16 mouse cellular contexts compared by ENCODE assay signal in genomic region chr5:108700346-108700745, GRCm38 (mm10). TPM values are rescaled to one million over a fixed set of nuclear protein-coding genes. Genes with fewer than 3 reads are reported as not detected.
DNase-seq lines count a peak whose midpoint lies in the region; ATAC-seq and TF ChIP-seq lines count a peak whose summit lies in the region.
"Had no signal": no experiment of that assay in that cellular context is flagged by ENCODE, and none has a peak within 500 bp of the region (broad histone marks: within the 10 kb centered on the region; RNA-seq: fewer than 3 reads in every experiment).

No protein-coding gene starts in this region.

- no peak for ATAC-seq in heart, embryonic 13.5 days (ENCODE audit: extremely low read depth, insufficient number of reproducible peaks, low FRiP score, low TSS enrichment)
- ATAC-seq in liver, embryonic 12.5 days: peak; percentile 31; the same call in 1 of the 2 replicates
- no peak for ATAC-seq in liver, postnatal 0 days
- ATAC-seq in intestine, embryonic 16.5 days: peak; percentile 55
- no peak for ATAC-seq in midbrain, embryonic 11.5 days (ENCODE audit: low FRiP score)
- ATAC-seq: forebrain, embryonic 14.5 days had no signal

- H3K4me3 ChIP-seq in heart, embryonic 13.5 days: no peak overlapping the region
- H3K4me3 ChIP-seq in liver, embryonic 12.5 days: no peak overlapping the region
- H3K4me3 ChIP-seq in liver, postnatal 0 days (ENCODE audit: low read depth, low read length): no peak overlapping the region
- no peak overlapping the region for H3K4me3 ChIP-seq in intestine, embryonic 16.5 days (ENCODE audit: low read length)
- H3K4me3 ChIP-seq in midbrain, embryonic 11.5 days (ENCODE audit: low read depth, low read length): no peak overlapping the region
- H3K4me3 ChIP-seq: gastrocnemius, adult 2 months; megakaryocyte, embryonic 14.5 days had no signal

- no peak for TF ChIP-seq CTCF in liver, postnatal 0 days (IDR thresholded peaks at IDR 0.05; ENCODE audit: low read depth)

- peak overlapping the region; percentile 37; the same call in 1 of the 2 replicates for H3K9ac ChIP-seq in heart, embryonic 13.5 days
- 0 out of 2 replicates have a peak overlapping the region, but pooled peaks have one; percentile 20 for H3K9ac ChIP-seq in liver, embryonic 12.5 days
- H3K9ac ChIP-seq in liver, postnatal 0 days (replicated peaks): no peak overlapping the region
- H3K9ac ChIP-seq in intestine, embryonic 16.5 days (ENCODE audit: low read depth, low read length): no peak overlapping the region
- H3K9ac ChIP-seq in midbrain, embryonic 11.5 days (ENCODE audit: low read length): no peak overlapping the region

- TF ChIP-seq EP300 in liver, postnatal 0 days (IDR thresholded peaks at IDR 0.05; ENCODE audit: low read depth): no peak

- no peaks in the 10 kb centered on the region for H3K27me3 ChIP-seq in heart, embryonic 13.5 days (replicated peaks)
- H3K27me3 ChIP-seq in liver, embryonic 12.5 days (replicated peaks): no peaks in the 10 kb centered on the region
- H3K27me3 ChIP-seq in liver, postnatal 0 days (ENCODE audit: insufficient read depth, low read length): no peaks in the 10 kb centered on the region
- no peaks in the 10 kb centered on the region for H3K27me3 ChIP-seq in intestine, embryonic 16.5 days (replicated peaks; ENCODE audit: control insufficient read depth, insufficient read depth, low read length)
- no peaks in the 10 kb centered on the region for H3K27me3 ChIP-seq in midbrain, embryonic 11.5 days (ENCODE audit: control insufficient read depth, insufficient read depth, low read length)

- H3K4me2 ChIP-seq in heart, embryonic 13.5 days: peak overlapping the region; percentile 29; the same call in 1 of the 2 replicates
- no peak overlapping the region for H3K4me2 ChIP-seq in liver, embryonic 12.5 days
- H3K4me2 ChIP-seq in liver, postnatal 0 days (ENCODE audit: low read depth, low read length): no peak overlapping the region
- no peak overlapping the region for H3K4me2 ChIP-seq in intestine, embryonic 16.5 days (ENCODE audit: low read depth, low read length)
- no peak overlapping the region for H3K4me2 ChIP-seq in midbrain, embryonic 11.5 days

- WGBS in heart, embryonic 13.5 days: 33% methylated on average over 3 of the region's 3 CpGs
- 77% methylated on average over 3 of the region's 3 CpGs for WGBS in liver, embryonic 12.5 days (ENCODE audit: insufficient replicate concordance)
- WGBS in liver, postnatal 0 days (ENCODE audit: insufficient replicate concordance): 58% methylated on average over 3 of the region's 3 CpGs
- 35% methylated on average over 3 of the region's 3 CpGs for WGBS in intestine, embryonic 16.5 days
- 61% methylated on average over 3 of the region's 3 CpGs for WGBS in midbrain, embryonic 11.5 days

- H3K27ac ChIP-seq in heart, embryonic 13.5 days (replicated peaks): peak overlapping the region; percentile 77
- peak overlapping the region; percentile 53; the same call in 1 of the 2 replicates for H3K27ac ChIP-seq in liver, embryonic 12.5 days
- no peak overlapping the region for H3K27ac ChIP-seq in liver, postnatal 0 days (ENCODE audit: low read depth)
- peak overlapping the region; percentile 42 for H3K27ac ChIP-seq in intestine, embryonic 16.5 days (ENCODE audit: low read length)
- H3K27ac ChIP-seq in midbrain, embryonic 11.5 days (ENCODE audit: low read depth, low read length): no peak overlapping the region
- H3K27ac ChIP-seq: gastrocnemius, adult 2 months had no signal

- H3K9me3 ChIP-seq in heart, embryonic 13.5 days: no peaks in the 10 kb centered on the region
- H3K9me3 ChIP-seq in liver, embryonic 12.5 days (replicated peaks): no peaks in the 10 kb centered on the region
- no peaks in the 10 kb centered on the region for H3K9me3 ChIP-seq in liver, postnatal 0 days (ENCODE audit: low read length)
- no peaks in the 10 kb centered on the region for H3K9me3 ChIP-seq in intestine, embryonic 16.5 days (ENCODE audit: control insufficient read depth, low read length)
- H3K9me3 ChIP-seq in midbrain, embryonic 11.5 days (ENCODE audit: control insufficient read depth, low read length): no peaks in the 10 kb centered on the region
- H3K9me3 ChIP-seq: megakaryocyte, embryonic 14.5 days had no signal

- peaks cover 30% of the 10 kb centered on the region for H3K36me3 ChIP-seq in heart, embryonic 13.5 days
- peaks cover 27% of the 10 kb centered on the region for H3K36me3 ChIP-seq in liver, embryonic 12.5 days
- no peaks in the 10 kb centered on the region for H3K36me3 ChIP-seq in liver, postnatal 0 days (replicated peaks; ENCODE audit: insufficient read depth, low read length)
- no peaks in the 10 kb centered on the region for H3K36me3 ChIP-seq in intestine, embryonic 16.5 days (ENCODE audit: control insufficient read depth, insufficient read depth, low read length)
- no peaks in the 10 kb centered on the region for H3K36me3 ChIP-seq in midbrain, embryonic 11.5 days (ENCODE audit: control insufficient read depth, insufficient read depth, low read length)

- peaks cover 78% of the 10 kb centered on the region for H3K4me1 ChIP-seq in heart, embryonic 13.5 days
- peaks cover 81% of the 10 kb centered on the region for H3K4me1 ChIP-seq in liver, embryonic 12.5 days
- H3K4me1 ChIP-seq in liver, postnatal 0 days (ENCODE audit: insufficient read depth): peaks cover 2% of the 10 kb centered on the region; the same call in 1 of the 2 replicates
- H3K4me1 ChIP-seq in intestine, embryonic 16.5 days (ENCODE audit: control insufficient read depth, insufficient read depth, low read length): peaks cover 65% of the 10 kb centered on the region
- H3K4me1 ChIP-seq in midbrain, embryonic 11.5 days (ENCODE audit: control insufficient read depth, insufficient read depth, low read length): peaks cover 16% of the 10 kb centered on the region

- DNase-seq in heart, adult 11 months: no peak
- no peak for DNase-seq in liver, postnatal 0 days
- DNase-seq in mesoderm, embryonic 11.5 days (ENCODE audit: low read depth, low spot score): peak; percentile 40
- DNase-seq in left cerebral cortex, adult 18-20 months (ENCODE audit: low spot score in 2 of 2): no peak
- DNase-seq in midbrain, embryonic 11.5 days (ENCODE audit: low spot score, missing footprints): no peak
- DNase-seq: cerebellum, adult 2 months; gastrocnemius, adult 2 months; kidney, adult 2 months; right cerebral cortex, postnatal 4 days; thymus, postnatal 4 days had no signal

RNA-seq across cellular contexts. Expression of gene Fgfrl1, which starts 8.2 kb away (rescaled TPM):
- polyA plus RNA-seq in heart, embryonic 13.5 days (2015; fragmentation: Nextera tagmentation; extraction: Ambion mirVana): 13.0 and 19.3 TPM in 2 replicates
- 18.0 and 18.6 TPM in 2 replicates for polyA plus RNA-seq in liver, embryonic 12.5 days (2016; fragmentation: Nextera tagmentation; extraction: Ambion mirVana)
- 5.6 and 5.7 TPM in 2 replicates for polyA plus RNA-seq in liver, postnatal 0 days (2015; fragmentation: Nextera tagmentation; extraction: Ambion mirVana)
- polyA plus RNA-seq in intestine, embryonic 16.5 days (2015; fragmentation: Nextera tagmentation; extraction: Ambion mirVana): 8.5 and 9.7 TPM in 2 replicates
- total RNA-seq in left cerebral cortex, adult 18-20 months (2021): 10 to 100 TPM; 16.9 to 28.0 TPM
- polyA plus RNA-seq in midbrain, embryonic 11.5 days (2014; fragmentation: Nextera tagmentation; extraction: Ambion mirVana): 11.9 and 15.0 TPM in 2 replicates

RNA-seq across cellular contexts. Expression of gene Slc26a1, which starts 25.0 kb away (rescaled TPM):
- 0.62 and 0.99 TPM in 2 replicates for polyA plus RNA-seq in heart, embryonic 13.5 days (2015; fragmentation: Nextera tagmentation; extraction: Ambion mirVana)
- 12.7 and 12.9 TPM in 2 replicates for polyA plus RNA-seq in liver, embryonic 12.5 days (2016; fragmentation: Nextera tagmentation; extraction: Ambion mirVana)
- polyA plus RNA-seq in liver, postnatal 0 days (2015; fragmentation: Nextera tagmentation; extraction: Ambion mirVana): 25.8 and 33.4 TPM in 2 replicates
- 8.0 and 9.7 TPM in 2 replicates for polyA plus RNA-seq in intestine, embryonic 16.5 days (2015; fragmentation: Nextera tagmentation; extraction: Ambion mirVana)
- total RNA-seq in left cerebral cortex, adult 18-20 months (2021): under 1 TPM; 0.68 to 1.00 TPM
- polyA plus RNA-seq in midbrain, embryonic 11.5 days (2014; fragmentation: Nextera tagmentation; extraction: Ambion mirVana): 0.69 and 0.81 TPM in 2 replicates
- total RNA-seq: gastrocnemius, adult 2 months; heart, postnatal 25 days had no signal

RNA-seq across cellular contexts. Expression of gene Dgkq, which starts 30.9 kb away (rescaled TPM):
- 5.9 and 6.0 TPM in 2 replicates for polyA plus RNA-seq in heart, embryonic 13.5 days (2015; fragmentation: Nextera tagmentation; extraction: Ambion mirVana)
- polyA plus RNA-seq in liver, embryonic 12.5 days (2016; fragmentation: Nextera tagmentation; extraction: Ambion mirVana): 6.2 and 7.1 TPM in 2 replicates
- polyA plus RNA-seq in liver, postnatal 0 days (2015; fragmentation: Nextera tagmentation; extraction: Ambion mirVana): 2.5 TPM in 2 replicates
- 11.3 and 14.0 TPM in 2 replicates for polyA plus RNA-seq in intestine, embryonic 16.5 days (2015; fragmentation: Nextera tagmentation; extraction: Ambion mirVana)
- total RNA-seq in left cerebral cortex, adult 18-20 months (2021): 10 to 100 TPM; 45.7 to 60.3 TPM
- 8.6 TPM in 2 replicates for polyA plus RNA-seq in midbrain, embryonic 11.5 days (2014; fragmentation: Nextera tagmentation; extraction: Ambion mirVana)

RNA-seq across cellular contexts. Expression of gene Idua, which starts 40.2 kb away (rescaled TPM):
- polyA plus RNA-seq in heart, embryonic 13.5 days (2015; fragmentation: Nextera tagmentation; extraction: Ambion mirVana): 13.5 and 15.4 TPM in 2 replicates
- polyA plus RNA-seq in liver, embryonic 12.5 days (2016; fragmentation: Nextera tagmentation; extraction: Ambion mirVana): 5.9 TPM in 2 replicates
- 3.9 and 4.2 TPM in 2 replicates for polyA plus RNA-seq in liver, postnatal 0 days (2015; fragmentation: Nextera tagmentation; extraction: Ambion mirVana)
- polyA plus RNA-seq in intestine, embryonic 16.5 days (2015; fragmentation: Nextera tagmentation; extraction: Ambion mirVana): 11.3 and 11.9 TPM in 2 replicates
- total RNA-seq in left cerebral cortex, adult 18-20 months (2021): 10 to 100 TPM; 17.5 to 18.1 TPM
- polyA plus RNA-seq in midbrain, embryonic 11.5 days (2014; fragmentation: Nextera tagmentation; extraction: Ambion mirVana): 9.2 TPM in 2 replicates

Comparison
In these comparisons a context has a peak if more than half of its experiments do, and no peak if none do; other contexts are left out.
1. ATAC-seq: peak in liver, embryonic 12.5 days (single experiment) and intestine, embryonic 16.5 days (single experiment); none in heart, embryonic 13.5 days (single experiment), liver, postnatal 0 days (single experiment) and midbrain, embryonic 11.5 days (single experiment).
2. H3K27ac ChIP-seq: peak in heart, embryonic 13.5 days (single experiment), liver, embryonic 12.5 days (single experiment) and intestine, embryonic 16.5 days (single experiment); none in liver, postnatal 0 days (single experiment) and midbrain, embryonic 11.5 days (single experiment).
3. H3K9ac ChIP-seq: peak in heart, embryonic 13.5 days (single experiment) and liver, embryonic 12.5 days (single experiment); none in liver, postnatal 0 days (single experiment), intestine, embryonic 16.5 days (single experiment) and midbrain, embryonic 11.5 days (single experiment).